Mouse (Mus musculus): ENCODE data around the gene Rnf157.

DNA sequence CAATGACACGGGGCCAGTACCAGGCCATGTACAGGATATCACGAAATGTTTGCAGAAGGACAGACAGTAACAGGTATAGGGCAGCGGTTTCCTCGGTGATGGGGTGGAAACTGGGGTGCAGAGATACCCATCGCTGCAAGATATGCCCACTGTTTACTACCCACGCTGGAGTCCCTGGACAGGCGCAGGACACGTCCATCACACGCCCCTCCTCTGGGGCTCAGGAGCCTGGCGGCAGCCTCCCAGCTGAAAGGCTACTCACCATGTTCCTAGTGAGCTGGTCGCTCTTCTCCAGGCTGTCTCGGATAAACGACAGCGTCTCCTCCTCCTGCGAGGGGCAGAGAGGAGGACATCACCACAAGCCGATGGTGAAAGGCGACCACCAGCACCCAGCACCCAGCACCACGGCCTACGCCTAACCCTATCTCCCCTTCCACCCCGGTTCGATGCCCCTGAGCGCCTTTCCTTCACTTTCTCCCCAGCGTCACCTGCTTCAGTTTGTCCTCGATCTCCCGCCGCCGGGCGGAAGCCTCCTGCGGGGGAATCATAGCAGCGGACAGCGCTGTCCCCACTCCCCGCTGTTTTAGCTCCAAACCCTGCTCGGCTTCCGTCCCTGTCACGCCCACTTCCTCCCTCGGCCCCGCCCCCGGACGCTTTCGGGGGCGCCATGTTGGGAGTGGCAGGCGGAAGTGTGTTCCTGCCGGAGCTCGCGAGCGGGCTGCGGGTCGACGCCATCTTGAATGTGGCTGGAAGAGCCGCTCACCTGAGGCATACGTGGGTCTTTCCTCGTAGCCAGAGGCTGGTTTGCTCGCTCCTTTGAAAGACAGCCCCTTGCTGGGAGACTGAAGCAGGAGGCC lies 106.5 kb downstream of the Rnf157 start:
- TF ChIP-seq CTCF (IDR thresholded peaks at IDR 0.05; ENCODE audit: low read depth): no peak
- no peak for TF ChIP-seq EP300 (IDR thresholded peaks at IDR 0.05; ENCODE audit: low read depth)
